Mouse (Mus musculus) megakaryocyte, embryonic 14.5 days (primary cell): ENCODE measurements around the gene D17Wsu92e. TPM values are rescaled to one million over a fixed set of nuclear protein-coding genes. Genes with fewer than 3 reads are reported as not detected.
A peak's percentile ranks its signal among the peaks of the same experiment; 100 is the strongest.

ENCODE experiments used
- H3K27me3 ChIP-seq: replicated peaks from 2 replicates; pipeline ENCODE3; 2012; ENCODE audit warnings: inconsistent platforms
- H3K36me3 ChIP-seq: replicated peaks from 2 replicates; pipeline ENCODE3; 2012; ENCODE audit warnings: low read length, inconsistent platforms, mixed read lengths
- H3K4me1 ChIP-seq: 2 replicates; pipeline ENCODE4 v1.6.1; 2012; ENCODE audit warnings: inconsistent platforms
- H3K4me3 ChIP-seq: replicated peaks from 2 replicates; pipeline ENCODE3; 2012; ENCODE audit warnings: moderate library complexity, mild to moderate bottlenecking, inconsistent platforms
- H3K9me3 ChIP-seq: 2 replicates; pipeline ENCODE4 v1.6.1; 2012; ENCODE audit warnings: inconsistent platforms
- FLI1 ChIP-seq: IDR thresholded peaks from 2 replicates; pipeline ENCODE4 v1.6.1; 2012; ENCODE audit warnings: low read length, inconsistent platforms, mixed read lengths
- GATA1 ChIP-seq: IDR thresholded peaks from 3 replicates; pipeline ENCODE4 v1.6.1; 2012; ENCODE audit warnings: mixed read lengths, low read length, inconsistent platforms, borderline replicate concordance
- polyA plus RNA-seq: library from polyadenylated mRNA; stranded (reverse); fragments of >175 nt; gene quantifications from 2 replicates; pipeline ENCODE4 v1.2.3, GENCODE M21; 2012; ENCODE audit warnings: low replicate concordance; ENCODE audit not compliant: insufficient read depth

The D17Wsu92e gene
- 15.2 and 42.6 TPM in 2 replicates for polyA plus RNA-seq

GRCm38 (mm10) chr17:27820568-27821406 lies at the start of gene D17Wsu92e:
TSS of gene D17Wsu92e (minus strand) at chr17:27820648.
- peaks cover 5% of the 10 kb centered on the region for H3K36me3 ChIP-seq
- no peaks in the 10 kb centered on the region for H3K9me3 ChIP-seq
- peaks cover 57% of the 10 kb centered on the region for H3K4me1 ChIP-seq
- TF ChIP-seq GATA1 (no peak), FLI1 (no peak)
- peak within 1 kb of the TSS; percentile 99 for H3K4me3 ChIP-seq
- H3K27me3 ChIP-seq = no peaks in the 10 kb centered on the region

- TF ChIP-seq FLI1 (no peak), GATA1 (no peak)
- no peak overlapping the region for H3K4me3 ChIP-seq
- peaks cover 3% of the 10 kb centered on the region for H3K36me3 ChIP-seq
These were observed 46.3 kb upstream of the D17Wsu92e start for GRCm38 (mm10) chr17:27866737-27867136.

GRCm38 (mm10) chr17:27865461-27865860 lies 45.0 kb upstream of the D17Wsu92e start:
- no peaks in the 10 kb centered on the region for H3K9me3 ChIP-seq
- peaks cover 3% of the 10 kb centered on the region for H3K36me3 ChIP-seq
- no peak overlapping the region for H3K4me3 ChIP-seq
- no peak for TF ChIP-seq GATA1
- no peak for TF ChIP-seq FLI1
- H3K4me1 ChIP-seq = peaks cover 48% of the 10 kb centered on the region
- peaks cover 4% of the 10 kb centered on the region for H3K27me3 ChIP-seq

More at GRCm38 (mm10) chr17:27866737-27867136, 46.3 kb upstream of the D17Wsu92e start:
- Histone ChIP-seq H3K9me3 (no peaks in the 10 kb centered on the region), H3K4me1 (peaks cover 39% of the 10 kb centered on the region), H3K27me3 (peaks cover 4% of the 10 kb centered on the region)

GRCm38 (mm10) chr17:27859131-27859530 lies 38.7 kb upstream of the D17Wsu92e start:
- Histone ChIP-seq H3K36me3 (peaks cover 5% of the 10 kb centered on the region), H3K4me3 (peak overlapping the region; percentile 97), H3K27me3 (no peaks in the 10 kb centered on the region), H3K4me1 (peaks cover 50% of the 10 kb centered on the region), H3K9me3 (no peaks in the 10 kb centered on the region)
- TF ChIP-seq FLI1 (no peak), GATA1 (no peak)

GRCm38 (mm10) chr17:27857649-27858475 lies 37.4 kb upstream of the D17Wsu92e start:
- TF ChIP-seq FLI1 (no peak), GATA1 (no peak)
- Histone ChIP-seq H3K4me3 (peak overlapping the region; percentile 97), H3K36me3 (peaks cover 13% of the 10 kb centered on the region), H3K27me3 (no peaks in the 10 kb centered on the region), H3K9me3 (no peaks in the 10 kb centered on the region), H3K4me1 (peaks cover 50% of the 10 kb centered on the region)

GRCm38 (mm10) chr17:27856798-27857648 lies 36.6 kb upstream of the D17Wsu92e start:
- H3K36me3 ChIP-seq = peaks cover 21% of the 10 kb centered on the region
- H3K4me3 ChIP-seq = peak overlapping the region; percentile 97
- peaks cover 46% of the 10 kb centered on the region for H3K4me1 ChIP-seq
- no peaks in the 10 kb centered on the region for H3K9me3 ChIP-seq
- no peaks in the 10 kb centered on the region for H3K27me3 ChIP-seq
- no peak for TF ChIP-seq FLI1

- H3K4me3 ChIP-seq = peak within 1 kb of the TSS; percentile 97
- H3K4me1 ChIP-seq = peaks cover 40% of the 10 kb centered on the region
- H3K27me3 ChIP-seq = no peaks in the 10 kb centered on the region
- H3K36me3 ChIP-seq = peaks cover 26% of the 10 kb centered on the region
- TF ChIP-seq FLI1 (no peak), GATA1 (no peak)
- no peaks in the 10 kb centered on the region for H3K9me3 ChIP-seq
These were observed 35.9 kb upstream of the D17Wsu92e start, which contains the start of gene Uhrf1bp1 for GRCm38 (mm10) chr17:27856265-27856797. TSS of gene Uhrf1bp1 (plus strand) at chr17:27856441.

- Histone ChIP-seq H3K4me1 (peaks cover 10% of the 10 kb centered on the region; the same call in 1 of the 2 replicates), H3K36me3 (peaks cover 78% of the 10 kb centered on the region), H3K4me3 (no peak overlapping the region), H3K9me3 (no peaks in the 10 kb centered on the region), H3K27me3 (no peaks in the 10 kb centered on the region)
- TF ChIP-seq FLI1 (no peak), GATA1 (no peak)
These were observed 30.6 kb upstream of the D17Wsu92e start for GRCm38 (mm10) chr17:27851076-27851475.

- Histone ChIP-seq H3K9me3 (no peaks in the 10 kb centered on the region), H3K4me1 (0 out of 2 replicates have a peak, but pooled peaks cover 7% of the 10 kb centered on the region), H3K4me3 (no peak overlapping the region), H3K27me3 (no peaks in the 10 kb centered on the region), H3K36me3 (peaks cover 91% of the 10 kb centered on the region)
- no peak for TF ChIP-seq FLI1
- TF ChIP-seq GATA1 = no peak
These were observed 27.9 kb upstream of the D17Wsu92e start for GRCm38 (mm10) chr17:27848351-27848750.
